Mouse (Mus musculus) layer of hippocampus, adult 6 months (tissue): ENCODE measurements around the gene Camk2n1. TPM values are rescaled to one million over a fixed set of nuclear protein-coding genes. Genes with fewer than 3 reads are reported as not detected.

Experiments used
- long read RNA-seq, 2 experiments: library from polyadenylated mRNA; unstranded; transcript quantifications; one replicate each; pipeline ENCODE4 v2.0.0; 2019 to 2020
- polyA plus RNA-seq: library from polyadenylated mRNA; unstranded; fragments of <200 nt; fragmentation: Nextera tagmentation; gene quantifications from 2 replicates; pipeline ENCODE4 v1.2.3, GENCODE M21; 2021

The Camk2n1 gene
- polyA plus RNA-seq = 34.4 and 49.0 TPM in 2 replicates
- long read RNA-seq, experiment 1, partial matches to known transcripts = 0 of 85 reads
- long read RNA-seq, experiment 1, other reads (novel, unspliced or antisense) = 85 of 85 reads
- long read RNA-seq, experiment 2, partial matches to known transcripts = 0 of 27 reads
- long read RNA-seq, experiment 2, other reads (novel, unspliced or antisense) = 27 of 27 reads

GRCm38 (mm10) chr4:138453753-138454570, at the start of gene Camk2n1:
TSS of gene Camk2n1 (plus strand) at chr4:138454314.

DNA sequence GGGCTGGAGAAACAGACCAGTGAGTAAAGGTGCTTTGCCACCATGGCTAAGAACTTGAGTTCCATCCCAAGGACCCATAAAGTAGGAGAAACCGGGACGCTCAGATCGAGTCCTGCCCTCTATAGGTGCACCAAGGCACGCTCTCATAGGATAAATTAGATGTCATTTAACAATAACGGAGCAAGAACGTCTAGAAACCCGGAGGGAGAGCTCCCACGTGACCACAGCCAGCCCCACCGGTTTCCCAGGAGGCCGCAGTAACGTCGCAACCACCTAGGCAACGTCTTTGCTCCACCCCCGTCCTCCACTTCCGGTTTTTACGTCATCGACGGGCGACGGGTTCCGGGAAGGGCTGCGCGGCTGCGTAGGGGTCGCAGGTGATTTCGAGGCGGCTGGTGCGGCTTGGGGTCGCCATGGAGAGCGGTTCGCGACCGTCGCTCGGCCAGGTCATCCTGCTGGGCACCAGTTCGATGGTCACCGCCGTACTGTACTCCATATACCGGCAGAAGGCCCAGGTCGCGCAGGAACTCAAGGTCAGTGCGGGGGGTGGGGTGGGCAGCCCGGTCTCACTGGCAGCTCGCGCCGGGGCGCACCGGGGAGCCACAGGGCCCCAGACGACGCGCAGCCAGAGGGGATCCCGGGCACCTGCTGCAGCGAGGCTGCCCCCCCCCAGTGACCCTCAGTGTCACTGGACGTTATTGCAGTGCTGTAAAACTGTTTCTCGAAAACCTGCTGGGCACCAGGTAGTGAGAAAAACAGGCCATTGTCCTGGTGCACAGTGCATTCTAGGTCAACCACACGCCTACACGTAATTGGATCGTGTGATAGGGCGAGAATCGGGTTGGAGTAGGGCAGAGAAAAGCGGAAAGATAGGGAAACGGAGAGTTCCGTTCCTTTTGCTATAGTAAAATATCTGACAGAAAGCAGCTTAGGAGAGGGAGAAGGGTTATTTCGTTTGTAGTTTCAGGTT, 19.5 kb upstream of the Camk2n1 start, which contains the start of gene Mul1:
Gene Mul1 (plus strand): TSS at position 325 of the 970 bp plus-strand sequence.

Other genes starting within 250 kb of the Camk2n1 start
- 258 and 263 TPM in 2 replicates for gene Hp1bp3, start 238.0 kb upstream of the Camk2n1 start, polyA plus RNA-seq
- gene Sh2d5, start 203.9 kb upstream of the Camk2n1 start, polyA plus RNA-seq = 17.9 and 19.7 TPM in 2 replicates
- 6.7 and 7.3 TPM in 2 replicates for gene Kif17, start 203.9 kb upstream of the Camk2n1 start, polyA plus RNA-seq
- gene Ddost, start 149.6 kb upstream of the Camk2n1 start, polyA plus RNA-seq = 180 and 182 TPM in 2 replicates
- gene Pink1, start 128.0 kb upstream of the Camk2n1 start, polyA plus RNA-seq = 222 and 265 TPM in 2 replicates
- gene Cda, start 86.3 kb upstream of the Camk2n1 start, polyA plus RNA-seq = 2.2 and 2.3 TPM in 2 replicates
- 13.3 and 16.9 TPM in 2 replicates for gene Fam43b, start 57.8 kb upstream of the Camk2n1 start, polyA plus RNA-seq
- gene Mul1, start 19.6 kb upstream of the Camk2n1 start, polyA plus RNA-seq = 27.6 and 28.1 TPM in 2 replicates
- gene Vwa5b1, start 181.6 kb downstream of the Camk2n1 start, polyA plus RNA-seq = 2.0 and 3.8 TPM in 2 replicates